Mouse (Mus musculus) testis, postnatal 10 days (tissue): ENCODE data around the gene Stn1.

ENCODE experiments used
- DNase-seq: peaks from one replicate; pipeline ENCODE4 v3.0.0; 2021; ENCODE audit warnings: low spot score

Stn1 gene

GRCm38 (mm10) chr19:47472881-47473400, 64.4 kb downstream of the Stn1 start:
- DNase-seq = peak; percentile 62

- no peak for DNase-seq
These were observed 65.5 kb downstream of the Stn1 start for GRCm38 (mm10) chr19:47471808-47472207.

- no peak for DNase-seq
These were observed 68.6 kb downstream of the Stn1 start for GRCm38 (mm10) chr19:47468750-47469149.

DNA sequence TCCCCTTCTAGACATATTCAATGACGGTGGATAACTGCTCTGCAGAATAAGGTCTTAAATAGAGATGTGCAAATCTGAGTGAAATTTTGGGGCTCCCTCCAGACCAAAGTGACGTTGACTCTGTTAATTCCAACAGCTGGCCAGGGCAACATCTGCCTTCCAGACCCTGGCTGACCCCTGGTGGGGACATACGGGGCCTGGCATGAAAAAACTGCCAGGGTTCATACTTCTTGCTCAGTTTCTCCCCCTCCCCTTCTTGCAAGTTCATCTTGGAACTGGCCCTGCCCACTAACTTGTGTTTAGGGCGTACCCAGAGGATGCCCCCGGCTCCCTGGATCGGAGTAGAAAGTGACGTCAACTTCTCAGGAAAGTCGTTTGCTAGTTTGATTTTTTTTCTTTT, 70.5 kb downstream of the Stn1 start:
- DNase-seq = no peak

DNA sequence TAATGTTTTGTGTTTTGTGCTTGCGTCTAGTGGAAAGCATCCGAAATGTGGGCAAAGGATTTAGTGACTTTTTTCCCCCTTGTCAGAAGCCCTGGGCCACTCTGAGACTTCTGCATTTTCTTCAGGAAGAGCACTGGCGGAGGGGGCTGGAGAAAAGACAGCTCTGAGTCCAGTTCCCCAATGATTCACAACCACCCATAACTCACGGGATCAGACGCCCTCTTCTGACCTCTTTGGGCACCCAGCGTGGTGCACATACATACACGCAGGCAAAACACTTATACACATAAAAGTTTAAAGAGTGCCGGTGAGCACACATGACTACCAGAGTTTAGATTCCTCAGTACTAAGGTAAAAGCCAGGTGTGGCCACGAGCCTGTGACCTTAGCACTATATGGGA, 71.8 kb downstream of the Stn1 start:
- no peak for DNase-seq

GRCm38 (mm10) chr19:47464304-47465241, 72.7 kb downstream of the Stn1 start, which contains the start of gene Sh3pxd2a:
Gene Sh3pxd2a (minus strand): TSS chr19:47464401.
- DNase-seq = peak; percentile 68

DNA sequence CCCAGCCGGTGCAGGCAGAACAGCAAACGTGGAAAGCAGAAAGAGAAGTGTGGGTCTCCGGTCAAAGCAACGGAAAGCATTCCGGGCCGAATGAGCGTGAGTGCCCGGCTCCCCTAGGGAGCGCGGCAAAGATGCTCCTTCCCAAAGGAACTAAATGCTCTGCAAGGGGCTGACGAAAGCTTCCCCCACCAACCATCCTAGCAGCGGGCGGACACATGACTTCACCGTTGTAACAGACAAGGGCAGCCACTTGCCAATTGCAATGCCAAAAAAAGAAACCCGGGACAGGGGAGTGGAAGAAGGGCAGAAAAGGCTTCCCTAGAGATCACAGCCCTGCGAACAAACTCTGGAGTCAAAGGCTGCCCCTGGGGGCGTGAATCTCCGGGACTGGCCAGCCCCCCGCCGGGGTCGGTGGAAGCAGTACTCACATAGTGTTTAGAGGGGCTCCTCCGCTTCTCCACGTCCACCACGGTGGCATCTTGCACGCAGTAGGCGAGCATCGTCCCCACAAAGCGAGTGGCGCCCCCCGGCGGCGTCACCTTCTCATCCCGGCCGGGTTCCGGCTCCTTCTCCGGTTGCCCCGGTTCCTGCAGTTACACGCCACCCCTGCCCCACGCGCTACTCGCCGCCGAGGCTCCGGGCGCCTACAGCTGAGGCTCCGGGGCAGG, 73.5 kb downstream of the Stn1 start:
- DNase-seq = peak; percentile 87

DNA sequence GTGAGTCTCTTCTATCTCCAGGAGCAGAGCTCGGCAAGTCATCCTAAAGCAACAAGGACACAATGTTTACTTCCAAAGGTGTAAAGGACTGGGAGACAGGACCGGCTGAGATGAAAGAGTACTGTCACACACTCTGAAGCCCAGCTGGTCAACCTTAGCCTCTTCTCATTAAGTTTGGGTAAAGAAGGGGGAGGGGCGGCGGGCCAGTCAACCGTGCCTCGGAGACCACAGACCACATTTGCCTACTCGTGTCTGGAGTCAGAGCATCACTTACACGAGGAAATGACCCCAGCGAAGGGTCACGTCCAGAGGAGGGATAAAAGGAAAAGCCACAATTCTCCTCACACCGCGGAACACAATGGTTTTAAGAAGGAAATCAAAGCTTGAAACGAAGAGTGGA, 74.1 kb downstream of the Stn1 start:
- DNase-seq = no peak

GRCm38 (mm10) chr19:47462725-47463124, 74.6 kb downstream of the Stn1 start:
- no peak for DNase-seq

- DNase-seq = no peak
These were observed 75.5 kb downstream of the Stn1 start for GRCm38 (mm10) chr19:47461838-47462237.

DNA sequence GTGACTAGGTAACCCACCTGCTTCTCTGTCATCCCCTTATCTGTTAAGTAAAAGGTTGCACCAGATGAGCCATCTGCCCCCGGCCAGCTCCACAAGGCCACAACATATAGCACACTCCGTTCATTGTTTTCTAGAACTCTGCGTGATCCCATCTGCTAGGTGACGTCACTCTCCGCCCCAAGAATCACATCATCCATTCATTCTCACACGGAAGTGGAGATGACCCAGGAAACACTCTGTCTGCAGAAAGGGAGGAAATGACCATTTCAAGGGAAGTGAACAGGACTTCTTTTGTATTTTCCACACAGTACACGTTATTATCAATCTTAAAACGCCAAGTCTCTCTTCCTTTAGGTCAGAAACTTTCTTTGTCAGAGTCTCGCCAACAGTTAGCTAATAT, 75.9 kb downstream of the Stn1 start:
- DNase-seq = no peak

DNA sequence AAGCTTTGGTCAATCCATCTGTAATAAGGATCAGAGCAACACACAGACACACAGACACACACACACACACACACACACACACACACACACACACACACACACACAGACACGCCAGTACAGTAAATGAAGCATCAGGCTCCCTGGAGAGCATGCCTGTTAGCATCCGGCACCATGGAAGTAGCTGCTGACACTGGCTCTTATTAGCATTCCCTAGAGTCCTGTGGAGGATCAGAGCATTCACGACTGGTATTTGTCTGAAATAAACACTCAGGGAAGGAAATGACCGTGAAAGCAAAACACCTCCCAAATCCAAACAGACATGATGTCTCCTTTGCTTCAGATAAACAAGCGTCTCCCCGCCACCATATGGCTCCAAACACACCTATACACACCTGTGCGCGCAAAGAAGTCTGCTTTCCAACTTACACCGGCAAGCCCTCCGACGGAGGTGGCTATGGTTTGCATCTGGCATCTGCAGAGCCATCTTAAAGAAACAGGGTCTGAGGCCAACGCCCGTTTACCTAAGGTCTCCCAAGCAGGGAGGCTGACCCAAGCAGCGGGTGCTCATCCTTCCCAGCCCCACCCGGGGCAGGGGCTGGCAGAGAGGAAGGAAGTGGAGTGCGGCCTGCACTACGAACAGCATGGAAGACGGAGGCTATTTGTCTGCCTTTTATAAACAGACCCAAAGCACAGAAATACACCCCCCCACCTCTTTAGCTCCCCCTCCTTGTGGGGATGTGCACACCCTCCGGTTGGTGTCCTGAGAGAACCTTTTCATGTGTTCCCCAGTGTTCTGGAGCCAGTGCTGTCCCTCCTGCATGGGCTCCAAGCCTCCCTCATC, 77.0 kb downstream of the Stn1 start:
- peak; percentile 36 for DNase-seq

DNA sequence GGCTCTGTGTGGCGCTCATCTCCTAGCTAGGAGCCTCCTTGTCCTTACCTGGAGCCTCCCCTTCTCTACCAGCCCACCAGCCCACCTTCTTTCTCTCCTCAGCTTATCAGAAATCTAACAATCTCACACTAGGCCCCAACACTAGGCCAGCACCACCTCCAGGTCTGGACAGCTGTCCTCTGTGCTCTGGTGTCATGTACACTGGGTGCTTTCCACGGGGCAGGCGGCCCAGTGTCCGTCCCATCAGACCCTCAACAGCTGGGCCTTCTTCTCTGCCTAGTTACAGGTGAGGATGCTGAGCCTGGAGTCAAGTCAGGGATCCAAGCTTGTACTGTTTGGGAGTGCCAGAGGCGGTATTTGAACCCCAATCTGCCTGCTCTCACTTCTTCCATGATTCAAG, 78.1 kb downstream of the Stn1 start:
- DNase-seq = no peak

DNA sequence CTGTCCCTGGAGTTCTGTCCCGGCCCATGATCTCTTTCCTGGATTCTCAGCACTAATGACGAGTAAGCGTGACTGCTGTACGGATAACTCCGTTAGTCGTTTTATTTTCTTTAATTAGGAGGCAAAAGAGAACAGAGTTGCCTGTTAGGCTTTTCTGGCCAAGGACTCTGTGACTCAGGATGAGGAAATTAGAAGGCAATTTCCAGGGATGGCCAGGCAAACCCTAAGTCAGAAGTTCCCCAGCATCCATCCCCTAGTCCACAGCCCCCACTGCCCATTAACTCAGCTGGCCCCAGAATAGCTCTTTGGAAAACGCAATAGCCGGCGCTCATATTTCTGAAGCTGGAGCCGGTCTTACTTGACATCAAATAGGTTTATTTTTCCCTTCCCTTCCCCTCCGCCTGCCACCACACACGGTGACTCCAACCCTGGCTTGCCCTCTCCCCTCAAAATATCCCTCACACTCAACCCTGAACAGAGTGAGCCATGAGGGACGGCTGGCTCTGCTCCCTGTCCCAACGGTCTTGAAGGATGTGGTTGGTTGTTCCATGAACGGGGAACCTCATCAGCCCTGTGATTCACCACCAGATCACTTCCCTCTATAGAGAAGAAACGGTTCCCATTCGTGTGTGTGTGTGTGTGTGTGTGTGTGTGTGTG, 78.7 kb downstream of the Stn1 start:
- DNase-seq = peak; percentile 32

- DNase-seq = no peak
These were observed 79.4 kb downstream of the Stn1 start for GRCm38 (mm10) chr19:47457711-47458503.

GRCm38 (mm10) chr19:47456021-47456420, 81.3 kb downstream of the Stn1 start:
- DNase-seq = no peak

GRCm38 (mm10) chr19:47455001-47455755, 82.1 kb downstream of the Stn1 start:
- DNase-seq = no peak

DNA sequence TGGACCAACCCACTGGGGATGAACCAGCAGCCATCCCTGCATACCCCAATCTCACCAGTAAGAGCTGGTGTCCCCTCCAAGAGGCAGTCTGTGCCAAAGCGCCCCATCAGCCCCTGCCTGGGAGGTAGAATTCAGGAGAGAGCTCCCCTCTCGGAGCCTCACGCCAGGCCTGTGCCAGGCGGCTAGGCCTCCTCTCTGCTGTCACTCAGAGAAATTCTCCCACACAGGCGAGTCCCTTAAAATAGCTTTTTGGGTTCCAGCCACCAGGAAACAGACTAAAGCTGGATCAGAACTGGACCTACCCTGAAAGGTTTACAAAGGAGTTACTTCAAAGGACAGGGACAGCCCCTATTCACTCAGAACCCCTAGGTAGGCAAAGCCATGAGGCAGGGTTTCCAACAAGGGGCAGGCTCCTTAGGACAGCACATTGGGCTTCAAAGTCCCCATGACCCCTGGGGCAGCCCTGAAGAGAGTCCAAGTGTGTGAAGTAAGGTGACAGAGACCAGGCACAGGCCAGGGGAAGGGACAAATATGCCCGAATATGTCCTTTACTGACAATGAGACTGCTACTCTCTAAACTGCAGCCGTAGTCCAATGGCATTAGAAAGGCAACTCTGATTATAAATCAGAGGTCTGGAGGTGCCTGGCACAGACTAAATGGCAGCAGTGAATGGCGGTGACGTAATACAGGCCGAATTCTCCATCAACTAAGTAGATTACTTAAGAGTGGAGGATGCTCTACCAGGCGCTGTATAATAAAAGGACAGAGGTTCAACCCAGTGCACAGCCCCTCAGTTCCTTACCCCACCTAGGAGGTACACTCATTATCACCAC, 82.9 kb downstream of the Stn1 start:
- no peak for DNase-seq

GRCm38 (mm10) chr19:47453352-47453751, 84.0 kb downstream of the Stn1 start:
- DNase-seq = no peak
